Mouse (Mus musculus): Measurements from ENCODE around the gene Tgfa. TPM values are rescaled to one million over a fixed set of nuclear protein-coding genes. Genes with fewer than 3 reads are reported as not detected.
A peak's percentile ranks its signal among the peaks of the same experiment; 100 is the strongest.

The Tgfa gene
- total RNA-seq, 1 experiment from 2014 or later, result 7.7 TPM

DNA sequence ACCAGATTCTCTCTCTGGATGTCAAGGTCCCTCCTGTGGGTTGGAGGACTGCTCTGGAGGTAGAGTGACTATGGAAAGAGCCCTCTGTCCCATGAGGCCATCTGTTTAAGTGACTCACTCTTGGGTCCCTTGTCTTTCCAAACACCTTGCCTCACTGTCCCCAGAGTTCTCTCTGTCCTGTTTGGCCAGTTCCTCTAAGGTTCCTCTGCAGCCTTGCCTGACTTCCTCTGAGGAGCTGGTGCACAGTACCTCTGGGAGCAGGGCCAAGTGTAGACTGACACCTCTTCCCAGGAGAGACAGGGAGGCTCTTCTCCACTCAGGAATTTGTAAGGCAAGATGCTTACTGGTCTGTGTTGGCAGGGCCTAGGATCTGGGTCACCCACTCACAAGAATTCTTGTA lies 30.6 kb downstream of the Tgfa start:
- DNase-seq, result no peak

GRCm38 (mm10) chr6:86232367-86232766 lies 37.3 kb downstream of the Tgfa start:
- DNase-seq, result no peak

DNA sequence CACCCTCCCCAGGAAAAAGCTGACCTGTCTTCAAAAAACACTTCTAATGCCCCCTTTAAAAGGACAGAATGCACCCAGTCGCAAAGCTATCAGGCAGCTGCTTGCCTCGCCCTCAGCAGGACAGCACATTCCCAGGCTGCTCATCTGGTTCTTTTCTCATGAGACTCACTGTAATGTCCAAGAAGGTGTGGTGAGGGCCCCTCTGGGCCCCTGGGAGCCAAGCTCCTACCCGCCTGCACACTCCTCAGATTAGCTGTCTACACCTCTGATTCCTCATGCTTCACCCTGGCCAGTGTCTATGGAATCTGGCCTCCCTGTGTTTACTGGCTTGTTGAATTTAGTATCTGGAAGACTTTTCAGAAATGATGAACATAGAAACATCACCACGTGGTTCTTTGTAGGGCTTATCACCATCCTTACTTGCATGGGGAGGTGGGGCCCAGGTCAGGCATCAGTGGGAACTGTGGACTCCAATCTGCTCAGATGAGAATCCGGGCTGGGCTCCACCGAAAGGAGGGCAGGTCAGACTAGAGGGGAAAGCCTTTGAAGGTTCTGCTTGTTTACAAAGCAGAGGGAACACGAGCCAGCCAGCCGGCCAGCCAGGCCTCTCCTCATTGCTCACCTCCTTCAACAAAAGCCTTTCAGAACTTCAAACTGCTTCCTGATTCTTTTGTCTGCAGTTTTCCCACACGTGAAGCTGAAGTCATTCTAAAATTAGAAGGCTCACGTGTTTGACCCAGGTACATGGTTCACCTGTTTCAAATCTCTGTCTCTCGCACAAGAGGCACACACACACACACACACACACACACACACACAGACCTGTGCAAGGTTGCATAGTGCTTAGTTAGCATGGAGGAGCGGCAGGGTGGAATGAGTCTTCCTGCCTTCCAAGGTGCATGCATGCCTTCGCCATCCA lies 38.7 kb downstream of the Tgfa start:
- no peak for DNase-seq

- DNase-seq, result no peak
Measured at GRCm38 (mm10) chr6:86244866-86245265, 49.8 kb downstream of the Tgfa start.

GRCm38 (mm10) chr6:86245965-86246364 lies 50.9 kb downstream of the Tgfa start:
- no peak for DNase-seq

- DNase-seq, result no peak
Measured at GRCm38 (mm10) chr6:86248562-86248961, 53.5 kb downstream of the Tgfa start.

DNA sequence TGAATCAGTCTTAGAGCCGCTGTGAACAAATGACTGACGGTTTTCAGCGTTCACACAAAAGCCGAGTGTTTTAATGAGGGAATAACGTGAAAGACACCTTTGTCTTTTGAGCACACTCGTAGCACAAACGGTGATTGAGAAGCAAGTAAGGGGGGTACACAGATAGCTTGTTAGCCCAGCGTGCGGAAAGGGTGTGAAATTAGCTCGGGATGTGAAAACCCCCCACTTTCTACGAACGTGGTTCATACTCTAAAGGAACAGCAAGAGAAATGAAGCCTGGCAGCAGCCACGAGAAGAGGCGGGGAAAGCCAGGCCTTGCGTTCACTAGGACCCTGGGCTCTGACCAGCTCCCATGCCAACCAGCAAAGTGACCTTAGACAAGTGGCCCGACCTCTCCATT lies 54.0 kb downstream of the Tgfa start:
- no peak for DNase-seq

DNA sequence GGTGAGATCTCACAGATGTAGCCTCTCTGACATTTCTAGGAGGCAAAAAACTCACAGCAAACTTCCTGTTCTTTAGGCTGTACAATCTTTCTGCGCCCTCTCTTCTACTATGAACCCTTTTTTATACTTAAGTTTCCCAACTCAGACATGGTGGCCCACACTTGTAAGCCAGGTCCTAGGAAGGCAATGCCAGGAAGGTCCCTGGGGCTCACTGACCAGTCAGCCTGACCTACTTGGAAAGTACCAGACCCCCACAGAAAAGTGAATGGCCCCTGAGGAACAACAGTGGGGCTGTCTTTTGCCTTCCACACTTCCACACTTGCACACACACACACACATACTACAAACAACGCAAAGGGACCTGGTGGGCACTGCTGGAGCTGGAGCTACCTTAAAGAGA lies 55.2 kb downstream of the Tgfa start:
- DNase-seq, result peak; percentile 53

- DNase-seq, result no peak
Measured at GRCm38 (mm10) chr6:86250830-86251229, 55.8 kb downstream of the Tgfa start.

GRCm38 (mm10) chr6:86252176-86253125 lies 57.4 kb downstream of the Tgfa start:
- DNase-seq, result no peak

DNA sequence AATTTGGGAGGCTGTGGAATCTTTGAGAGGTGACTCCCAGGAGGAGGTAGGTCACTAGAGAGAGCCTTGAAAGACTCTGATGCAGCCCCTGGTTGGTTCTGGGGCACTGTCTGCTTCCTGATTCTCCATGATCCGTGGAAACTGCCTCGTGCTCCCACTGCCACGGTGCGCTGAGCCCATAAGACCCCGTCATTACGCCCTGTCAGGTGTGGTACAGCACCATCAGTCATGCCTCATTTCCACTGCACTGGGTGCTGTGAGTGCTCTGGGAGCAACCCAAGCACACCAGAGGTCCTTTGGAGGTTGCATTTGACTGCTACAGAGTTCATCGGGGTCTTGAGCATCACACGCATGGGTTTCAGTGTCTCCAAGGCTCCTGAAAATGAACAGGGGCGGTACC lies 60.9 kb downstream of the Tgfa start:
- no peak for DNase-seq

- DNase-seq, result no peak
Measured at GRCm38 (mm10) chr6:86259242-86259641, 64.2 kb downstream of the Tgfa start.

GRCm38 (mm10) chr6:86260322-86261050 lies 65.5 kb downstream of the Tgfa start:
- peak; percentile 43 for DNase-seq

GRCm38 (mm10) chr6:86266786-86267185 lies 71.8 kb downstream of the Tgfa start:
- DNase-seq, result no peak

- DNase-seq, result peak; percentile 48
Measured at GRCm38 (mm10) chr6:86270373-86271068, 75.5 kb downstream of the Tgfa start.

DNA sequence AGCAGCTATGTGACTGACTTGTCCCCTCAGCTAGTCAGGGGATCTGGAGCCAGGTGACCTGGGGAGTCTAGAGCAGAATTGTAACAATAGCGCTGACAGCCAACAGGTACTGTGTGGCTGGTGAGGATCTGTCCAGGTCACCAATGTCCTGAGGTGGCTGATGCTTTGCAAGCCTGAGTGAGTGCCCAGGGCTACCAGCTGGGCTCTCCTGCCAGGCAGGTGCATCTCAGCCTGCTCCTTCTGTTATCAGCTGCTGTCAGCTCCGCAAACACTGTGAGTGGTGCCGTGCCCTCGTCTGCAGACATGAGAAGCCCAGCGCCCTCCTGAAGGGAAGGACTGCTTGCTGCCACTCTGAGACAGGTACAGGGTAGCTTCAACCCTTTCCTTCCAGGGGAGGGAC lies 76.1 kb downstream of the Tgfa start:
- DNase-seq, result no peak

GRCm38 (mm10) chr6:86275704-86276103 lies 80.7 kb downstream of the Tgfa start:
- DNase-seq, result no peak

DNA sequence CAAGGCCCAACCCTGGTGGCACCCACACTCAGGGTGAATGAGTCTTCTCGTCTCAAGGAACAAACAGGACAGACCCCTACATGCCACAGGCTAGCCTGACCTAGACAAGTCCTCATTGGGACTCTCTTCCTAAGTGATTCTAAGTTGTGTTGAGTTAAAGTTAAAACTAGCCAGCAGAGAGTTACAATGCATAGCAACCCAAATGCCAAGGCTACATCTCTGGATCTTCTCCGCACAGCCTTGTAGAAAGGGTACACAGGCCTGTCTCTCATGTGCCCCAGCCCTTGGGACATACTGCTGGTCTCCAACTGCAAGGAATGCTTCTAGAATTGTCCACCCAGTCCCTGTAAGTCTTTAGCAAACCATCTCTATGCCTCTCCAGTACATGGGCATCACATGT lies 81.8 kb downstream of the Tgfa start:
- DNase-seq, result peak; percentile 36

DNA sequence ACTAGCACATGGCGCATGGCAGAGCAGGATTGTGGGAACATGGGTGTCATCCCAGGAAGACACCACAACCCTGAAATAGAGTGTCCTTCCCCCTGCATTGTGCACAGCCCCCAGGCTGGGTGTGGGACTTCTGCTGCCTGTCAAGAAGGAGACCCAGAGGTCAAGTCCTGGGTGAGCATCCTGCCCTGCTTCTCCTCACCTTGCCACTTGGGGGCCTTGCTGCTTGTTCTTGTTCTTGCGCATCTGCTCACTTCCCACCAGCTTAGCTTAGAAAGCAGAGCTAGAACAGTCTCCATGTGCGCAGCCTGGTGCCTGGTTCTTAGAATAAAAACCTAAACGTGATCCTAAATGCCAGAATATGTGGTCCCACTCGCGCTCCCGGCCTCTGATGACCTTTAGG lies 82.6 kb downstream of the Tgfa start:
- no peak for DNase-seq

DNA sequence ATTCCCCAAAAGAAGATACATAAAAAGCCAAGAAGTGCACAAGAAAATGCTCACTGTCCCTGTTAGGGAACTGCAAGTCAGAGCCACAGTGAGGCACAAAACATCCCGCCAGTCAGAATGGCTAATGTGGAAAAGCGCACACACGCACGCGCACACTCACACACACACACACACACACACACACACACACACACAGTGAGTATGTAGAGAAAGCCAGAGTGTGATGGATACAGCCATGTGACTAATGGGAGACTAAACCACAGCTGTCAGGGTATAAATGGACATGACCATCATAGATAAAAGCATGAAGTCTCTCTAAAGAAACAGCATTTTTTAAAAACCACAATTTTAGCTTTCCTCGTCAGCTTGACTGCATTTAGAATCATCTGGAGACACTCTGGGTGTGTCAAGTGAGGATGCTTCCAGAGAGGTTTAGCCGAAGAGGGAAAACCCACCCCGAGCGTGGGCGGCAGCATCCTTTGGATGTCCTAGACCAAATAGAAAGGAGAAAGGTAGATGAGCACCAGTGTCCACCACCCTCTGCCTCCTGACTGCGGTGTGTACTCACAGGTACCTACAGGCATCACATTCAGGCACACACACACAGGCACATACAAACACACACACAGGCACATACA lies 86.7 kb downstream of the Tgfa start:
- DNase-seq, result no peak

DNA sequence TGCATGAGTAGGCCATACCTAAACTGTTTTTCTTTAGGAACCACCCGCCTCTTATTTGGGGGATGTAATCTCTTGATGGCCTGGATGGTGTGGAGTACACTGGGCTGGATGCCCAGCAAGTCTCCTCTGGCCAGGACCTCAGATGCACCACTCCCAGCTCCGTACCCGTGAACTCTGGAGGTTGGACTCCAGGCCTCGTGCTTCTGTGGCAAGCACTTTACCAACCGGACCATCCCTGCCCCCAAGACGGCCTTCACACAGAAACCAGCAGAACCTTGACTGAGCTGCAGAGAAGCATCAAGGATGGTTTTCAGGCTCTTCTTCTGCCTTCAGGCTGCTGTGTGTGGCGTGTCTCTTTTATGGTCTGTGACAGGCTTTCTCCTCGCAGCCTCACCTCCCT lies 98.3 kb downstream of the Tgfa start:
- DNase-seq, result peak; percentile 52

All from adrenal gland, postnatal 14 days (tissue).